Mouse (Mus musculus): Measurements from ENCODE around the gene Ece1. TPM values are rescaled to one million over a fixed set of nuclear protein-coding genes. Genes with fewer than 3 reads are reported as not detected.

Gene Ece1
- polyA plus RNA-seq, 2 experiments = 11.4 to 15.9 TPM

- DNase-seq (ENCODE audit: low read depth in 3 of 3, low spot score in 3 of 3) (no peak), ATAC-seq (ENCODE audit: insufficient read depth) (no peak)
- Histone ChIP-seq H3K27ac (no peak overlapping the region), H3K4me3 (ENCODE audit: insufficient read depth in 1 of 2, low read depth in 2 of 2, low read length in 2 of 2) (no peak overlapping the region), H3K9ac (replicated peaks) (no peak overlapping the region), H3K36me3 (replicated peaks; ENCODE audit: control insufficient read depth, insufficient read depth, low read depth) (no peaks in the 10 kb centered on the region), H3K4me1 (replicated peaks; ENCODE audit: control insufficient read depth in 2 of 2, insufficient read depth in 2 of 2, low read length in 1 of 2) (no peaks in the 10 kb centered on the region; a peak in 1 of 4 replicates), H3K27me3 (ENCODE audit: control insufficient read depth, insufficient read depth, low read length) (no peaks in the 10 kb centered on the region), H3K9me3 (ENCODE audit: control insufficient read depth, low read length) (no peaks in the 10 kb centered on the region), H3K4me2 (ENCODE audit: low read depth) (no peak overlapping the region)
- 40% methylated on average over 3 of the region's 3 CpGs for WGBS (ENCODE audit: insufficient replicate concordance)
- TF ChIP-seq EP300 (IDR thresholded peaks at IDR 0.05; ENCODE audit: low read depth) (no peak), CTCF (IDR thresholded peaks at IDR 0.05; ENCODE audit: low read depth) (no peak)
Observed at GRCm38 (mm10) chr4:137818341-137818740, 43.7 kb upstream of the Ece1 start.

GRCm38 (mm10) chr4:137819487-137819886 is 42.5 kb upstream of the Ece1 start:
- no peak overlapping the region for H3K4me3 ChIP-seq (ENCODE audit: insufficient read depth in 1 of 2, low read depth in 2 of 2, low read length in 2 of 2)
- H3K36me3 ChIP-seq (replicated peaks; ENCODE audit: control insufficient read depth, insufficient read depth, low read depth) = no peaks in the 10 kb centered on the region
- no peak for ATAC-seq (ENCODE audit: insufficient read depth)
- no peaks in the 10 kb centered on the region; a peak in 1 of 4 replicates for H3K4me1 ChIP-seq (replicated peaks; ENCODE audit: control insufficient read depth in 2 of 2, insufficient read depth in 2 of 2, low read length in 1 of 2)
- no peak overlapping the region for H3K4me2 ChIP-seq (ENCODE audit: low read depth)
- WGBS (ENCODE audit: insufficient replicate concordance) = 68% methylated on average over 2 of the region's 2 CpGs
- TF ChIP-seq CTCF (IDR thresholded peaks at IDR 0.05; ENCODE audit: low read depth) (no peak), EP300 (IDR thresholded peaks at IDR 0.05; ENCODE audit: low read depth) (no peak)
- no peak overlapping the region for H3K27ac ChIP-seq
- no peaks in the 10 kb centered on the region for H3K27me3 ChIP-seq (ENCODE audit: control insufficient read depth, insufficient read depth, low read length)
- DNase-seq (ENCODE audit: low read depth in 3 of 3, low spot score in 3 of 3) = no peak
- H3K9ac ChIP-seq (replicated peaks) = no peak overlapping the region
- no peaks in the 10 kb centered on the region for H3K9me3 ChIP-seq (ENCODE audit: control insufficient read depth, low read length)

- Histone ChIP-seq H3K9me3 (ENCODE audit: control insufficient read depth, low read length) (no peaks in the 10 kb centered on the region), H3K4me3 (ENCODE audit: insufficient read depth in 1 of 2, low read depth in 2 of 2, low read length in 2 of 2) (no peak overlapping the region), H3K27ac (no peak overlapping the region), H3K4me1 (replicated peaks; ENCODE audit: control insufficient read depth in 2 of 2, insufficient read depth in 2 of 2, low read length in 1 of 2) (no peaks in the 10 kb centered on the region; a peak in 1 of 4 replicates), H3K9ac (replicated peaks) (no peak overlapping the region), H3K27me3 (ENCODE audit: control insufficient read depth, insufficient read depth, low read length) (no peaks in the 10 kb centered on the region), H3K4me2 (ENCODE audit: low read depth) (no peak overlapping the region), H3K36me3 (replicated peaks; ENCODE audit: control insufficient read depth, insufficient read depth, low read depth) (no peaks in the 10 kb centered on the region)
- DNase-seq (ENCODE audit: low read depth in 3 of 3, low spot score in 3 of 3) (no peak), ATAC-seq (ENCODE audit: insufficient read depth) (no peak)
- WGBS (ENCODE audit: insufficient replicate concordance) = 15% methylated on average over 3 of the region's 3 CpGs
- TF ChIP-seq EP300 (IDR thresholded peaks at IDR 0.05; ENCODE audit: low read depth) (no peak), CTCF (IDR thresholded peaks at IDR 0.05; ENCODE audit: low read depth) (no peak)
Observed at GRCm38 (mm10) chr4:137820721-137821120, 41.3 kb upstream of the Ece1 start.

- DNase-seq (ENCODE audit: low read depth in 3 of 3, low spot score in 3 of 3) = no peak
Observed at GRCm38 (mm10) chr4:137822537-137822936, 39.5 kb upstream of the Ece1 start.

GRCm38 (mm10) chr4:137823542-137823941 is 38.5 kb upstream of the Ece1 start:
- H3K27ac ChIP-seq = no peak overlapping the region
- H3K4me2 ChIP-seq (ENCODE audit: low read depth) = no peak overlapping the region
- no peaks in the 10 kb centered on the region; a peak in 1 of 4 replicates for H3K4me1 ChIP-seq (replicated peaks; ENCODE audit: control insufficient read depth in 2 of 2, insufficient read depth in 2 of 2, low read length in 1 of 2)
- no peak for DNase-seq (ENCODE audit: low read depth in 3 of 3, low spot score in 3 of 3)
- no peak overlapping the region for H3K4me3 ChIP-seq (ENCODE audit: insufficient read depth in 1 of 2, low read depth in 2 of 2, low read length in 2 of 2)
- no peaks in the 10 kb centered on the region for H3K36me3 ChIP-seq (replicated peaks; ENCODE audit: control insufficient read depth, insufficient read depth, low read depth)
- WGBS (ENCODE audit: insufficient replicate concordance) = 71% methylated on average over 3 of the region's 3 CpGs
- H3K27me3 ChIP-seq (ENCODE audit: control insufficient read depth, insufficient read depth, low read length) = no peaks in the 10 kb centered on the region; the same call in 1 of the 2 replicates
- no peak for ATAC-seq (ENCODE audit: insufficient read depth)
- no peaks in the 10 kb centered on the region for H3K9me3 ChIP-seq (ENCODE audit: control insufficient read depth, low read length)
- no peak for TF ChIP-seq CTCF (IDR thresholded peaks at IDR 0.05; ENCODE audit: low read depth)
- no peak for TF ChIP-seq EP300 (IDR thresholded peaks at IDR 0.05; ENCODE audit: low read depth)
- no peak overlapping the region for H3K9ac ChIP-seq (replicated peaks)

More at GRCm38 (mm10) chr4:137822537-137822936, 39.5 kb upstream of the Ece1 start:
- TF ChIP-seq EP300 (IDR thresholded peaks at IDR 0.05; ENCODE audit: low read depth) = no peak
- no peak for TF ChIP-seq CTCF (IDR thresholded peaks at IDR 0.05; ENCODE audit: low read depth)
- WGBS (ENCODE audit: insufficient replicate concordance) = 68% methylated on average over 5 of the region's 5 CpGs
- H3K4me1 ChIP-seq (replicated peaks; ENCODE audit: control insufficient read depth in 2 of 2, insufficient read depth in 2 of 2, low read length in 1 of 2) = no peaks in the 10 kb centered on the region; a peak in 1 of 4 replicates
- no peaks in the 10 kb centered on the region for H3K9me3 ChIP-seq (ENCODE audit: control insufficient read depth, low read length)
- H3K4me2 ChIP-seq (ENCODE audit: low read depth) = no peak overlapping the region
- no peak overlapping the region for H3K9ac ChIP-seq (replicated peaks)
- no peak for ATAC-seq (ENCODE audit: insufficient read depth)
- H3K27me3 ChIP-seq (ENCODE audit: control insufficient read depth, insufficient read depth, low read length) = no peaks in the 10 kb centered on the region; the same call in 1 of the 2 replicates
- no peak overlapping the region for H3K27ac ChIP-seq
- no peaks in the 10 kb centered on the region for H3K36me3 ChIP-seq (replicated peaks; ENCODE audit: control insufficient read depth, insufficient read depth, low read depth)
- no peak overlapping the region for H3K4me3 ChIP-seq (ENCODE audit: insufficient read depth in 1 of 2, low read depth in 2 of 2, low read length in 2 of 2)
